Mouse (Mus musculus): Measurements from ENCODE around the gene Gm10058.
"Not testable (repeated sequence)": the region's sequence is repeated elsewhere in the genome, so short reads cannot be mapped to it uniquely, and the experiment has no call there.

Gm10058 gene

DNA sequence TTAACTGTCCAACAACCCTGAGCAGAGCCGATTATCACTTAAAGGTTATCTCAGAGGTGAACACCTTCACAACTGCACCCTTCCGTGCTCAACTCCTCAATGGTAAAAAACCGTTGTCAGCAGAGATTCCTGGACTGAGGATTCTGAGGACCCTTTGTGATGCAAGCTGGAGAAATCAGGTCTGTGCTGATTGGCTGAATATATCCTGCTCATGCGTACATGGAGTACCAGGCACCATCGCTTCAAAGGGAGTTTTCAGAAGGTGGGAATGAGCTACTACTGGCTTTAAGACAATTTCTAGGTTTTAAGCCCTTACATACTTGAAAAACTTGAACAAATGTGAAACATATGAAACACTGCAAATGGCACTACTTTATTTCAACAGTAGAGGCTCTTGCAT is at the start of gene Gm10058:
Gene Gm10058, minus strand, starts transcription at position 101 of the 400 bp plus-strand sequence.
- not testable (repeated sequence) for DNase-seq

Measured in thymus, postnatal 25 days (tissue).